In the genomic region with DNA sequence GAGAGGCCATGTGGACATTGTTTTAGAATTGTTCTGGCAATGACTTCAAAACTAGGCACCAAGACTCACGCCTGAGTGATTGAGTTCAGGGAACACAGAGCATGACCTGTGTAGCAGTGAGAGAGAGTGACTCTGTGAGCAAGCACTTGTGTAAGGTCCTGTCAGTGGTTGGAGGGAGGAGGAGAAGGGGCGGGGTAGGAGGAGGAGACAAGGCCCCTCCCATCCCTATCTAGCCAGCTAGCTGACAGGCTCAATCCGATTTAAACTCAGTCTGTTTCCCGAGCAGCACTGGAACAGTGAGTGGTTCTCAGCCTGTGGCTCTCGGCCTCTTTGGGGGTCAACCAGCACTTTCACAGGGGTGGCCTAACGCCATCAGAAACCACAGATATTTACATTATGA, we compare ENCODE assay signal across 8 mouse cellular contexts. TPM values are rescaled to one million over a fixed set of nuclear protein-coding genes. Genes with fewer than 3 reads are reported as not detected.
DNase-seq lines count a peak whose midpoint lies in the region; ATAC-seq lines count a peak whose summit lies in the region.

No protein-coding gene starts in this region.

- H3K9ac ChIP-seq in embryonic facial prominence, embryonic 15.5 days, result no peak overlapping the region
- no peak overlapping the region for H3K9ac ChIP-seq in intestine, embryonic 16.5 days (ENCODE audit: low read depth, low read length)
- no peak overlapping the region for H3K9ac ChIP-seq in lung, embryonic 16.5 days (ENCODE audit: low read length)
- H3K9ac ChIP-seq in forebrain, embryonic 13.5 days, result no peak overlapping the region

- 23% methylated on average over 6 of the region's 6 CpGs for WGBS in embryonic facial prominence, embryonic 15.5 days
- WGBS in intestine, embryonic 16.5 days, result 27% methylated on average over 6 of the region's 6 CpGs
- WGBS in lung, embryonic 16.5 days, result 21% methylated on average over 6 of the region's 6 CpGs
- 22% methylated on average over 6 of the region's 6 CpGs for WGBS in forebrain, embryonic 13.5 days

- no peak overlapping the region for H3K4me2 ChIP-seq in embryonic facial prominence, embryonic 15.5 days (replicated peaks)
- no peak overlapping the region for H3K4me2 ChIP-seq in intestine, embryonic 16.5 days (ENCODE audit: low read depth, low read length)
- no peak overlapping the region for H3K4me2 ChIP-seq in lung, embryonic 16.5 days (ENCODE audit: low read depth, low read length)
- no peak overlapping the region for H3K4me2 ChIP-seq in forebrain, embryonic 13.5 days

- H3K36me3 ChIP-seq in embryonic facial prominence, embryonic 15.5 days, result peaks cover 26% of the 10 kb centered on the region; the same call in 1 of the 2 replicates
- H3K36me3 ChIP-seq in intestine, embryonic 16.5 days (ENCODE audit: control insufficient read depth, insufficient read depth, low read length), result no peaks in the 10 kb centered on the region
- H3K36me3 ChIP-seq in lung, embryonic 16.5 days (ENCODE audit: control insufficient read depth, insufficient read depth, low read length), result peaks cover 2% of the 10 kb centered on the region; the same call in 1 of the 2 replicates
- peaks cover 50% of the 10 kb centered on the region for H3K36me3 ChIP-seq in forebrain, embryonic 13.5 days (ENCODE audit: poor library complexity, severe bottlenecking)

- H3K4me1 ChIP-seq in embryonic facial prominence, embryonic 15.5 days, result 0 out of 2 replicates have a peak, but pooled peaks cover 2% of the 10 kb centered on the region
- H3K4me1 ChIP-seq in intestine, embryonic 16.5 days (ENCODE audit: control insufficient read depth, insufficient read depth, low read length), result peaks cover 17% of the 10 kb centered on the region
- peaks cover 3% of the 10 kb centered on the region for H3K4me1 ChIP-seq in lung, embryonic 16.5 days (replicated peaks; ENCODE audit: control insufficient read depth, insufficient read depth, low read length)
- 0 out of 2 replicates have a peak, but pooled peaks cover 4% of the 10 kb centered on the region for H3K4me1 ChIP-seq in forebrain, embryonic 13.5 days

- no peaks in the 10 kb centered on the region for H3K27me3 ChIP-seq in embryonic facial prominence, embryonic 15.5 days
- no peaks in the 10 kb centered on the region for H3K27me3 ChIP-seq in intestine, embryonic 16.5 days (replicated peaks; ENCODE audit: control insufficient read depth, insufficient read depth, low read length)
- no peaks in the 10 kb centered on the region for H3K27me3 ChIP-seq in lung, embryonic 16.5 days (ENCODE audit: control insufficient read depth, insufficient read depth, low read depth, low read length)
- no peaks in the 10 kb centered on the region for H3K27me3 ChIP-seq in forebrain, embryonic 13.5 days

- DNase-seq in 416B (ENCODE audit: low read depth) (peak; percentile 92), NIH3T3 (ENCODE audit: low read depth) (peak; percentile 90)
- DNase-seq in yolk sac, embryonic 10.5 days (ENCODE audit: low spot score), result peak; percentile 82
- DNase-seq in testis, postnatal 10 days (ENCODE audit: low spot score), result no peak

- no peaks in the 10 kb centered on the region for H3K9me3 ChIP-seq in embryonic facial prominence, embryonic 15.5 days (replicated peaks)
- no peaks in the 10 kb centered on the region for H3K9me3 ChIP-seq in intestine, embryonic 16.5 days (ENCODE audit: control insufficient read depth, low read length)
- no peaks in the 10 kb centered on the region for H3K9me3 ChIP-seq in lung, embryonic 16.5 days (ENCODE audit: control insufficient read depth, low read length)
- no peaks in the 10 kb centered on the region for H3K9me3 ChIP-seq in forebrain, embryonic 13.5 days (replicated peaks)

- H3K27ac ChIP-seq in embryonic facial prominence, embryonic 15.5 days (replicated peaks), result no peak overlapping the region
- H3K27ac ChIP-seq in intestine, embryonic 16.5 days (ENCODE audit: low read length), result no peak overlapping the region
- no peak overlapping the region for H3K27ac ChIP-seq in lung, embryonic 16.5 days (ENCODE audit: low read length)
- H3K27ac ChIP-seq in forebrain, embryonic 13.5 days, result no peak overlapping the region

- ATAC-seq in embryonic facial prominence, embryonic 15.5 days (ENCODE audit: insufficient number of reproducible peaks, low FRiP score, low TSS enrichment, low read depth), result peak; percentile 73
- peak; percentile 96 for ATAC-seq in intestine, embryonic 16.5 days
- ATAC-seq in lung, embryonic 16.5 days (ENCODE audit: low read depth), result peak; percentile 91
- ATAC-seq in forebrain, embryonic 13.5 days, result no peak

- H3K4me3 ChIP-seq in embryonic facial prominence, embryonic 15.5 days (replicated peaks), result no peak overlapping the region
- no peak overlapping the region for H3K4me3 ChIP-seq in intestine, embryonic 16.5 days (ENCODE audit: low read length)
- H3K4me3 ChIP-seq in lung, embryonic 16.5 days (ENCODE audit: low read length), result no peak overlapping the region
- H3K4me3 ChIP-seq in forebrain, embryonic 13.5 days, result no peak overlapping the region

RNA-seq across cellular contexts. Expression of gene Mtf1, which starts 15.9 kb away (rescaled TPM):
- 10.9 and 11.2 TPM in 2 replicates for polyA plus RNA-seq in embryonic facial prominence, embryonic 15.5 days (2015; fragmentation: Nextera tagmentation; extraction: Ambion mirVana)
- polyA plus RNA-seq in intestine, embryonic 16.5 days (2015; fragmentation: Nextera tagmentation; extraction: Ambion mirVana), result 8.5 and 11.1 TPM in 2 replicates
- 12.6 and 12.8 TPM in 2 replicates for polyA plus RNA-seq in lung, embryonic 16.5 days (2015; fragmentation: Nextera tagmentation; extraction: Ambion mirVana)
- polyA plus RNA-seq in forebrain, embryonic 13.5 days (2015; fragmentation: Nextera tagmentation; extraction: Ambion mirVana), result 15.8 and 16.4 TPM in 2 replicates

RNA-seq across cellular contexts. Expression of gene Yrdc, which starts 32.7 kb away (rescaled TPM):
- polyA plus RNA-seq in embryonic facial prominence, embryonic 15.5 days (2015; fragmentation: Nextera tagmentation; extraction: Ambion mirVana), result 37.3 and 37.6 TPM in 2 replicates
- 27.3 and 29.5 TPM in 2 replicates for polyA plus RNA-seq in intestine, embryonic 16.5 days (2015; fragmentation: Nextera tagmentation; extraction: Ambion mirVana)
- polyA plus RNA-seq in lung, embryonic 16.5 days (2015; fragmentation: Nextera tagmentation; extraction: Ambion mirVana), result 23.9 and 27.5 TPM in 2 replicates
- 45.8 and 51.4 TPM in 2 replicates for polyA plus RNA-seq in forebrain, embryonic 13.5 days (2015; fragmentation: Nextera tagmentation; extraction: Ambion mirVana)

RNA-seq across cellular contexts. Expression of gene 1110065P20Rik, which starts 33.2 kb away (rescaled TPM):
- polyA plus RNA-seq in embryonic facial prominence, embryonic 15.5 days (2015; fragmentation: Nextera tagmentation; extraction: Ambion mirVana), result 57.9 and 59.1 TPM in 2 replicates
- polyA plus RNA-seq in intestine, embryonic 16.5 days (2015; fragmentation: Nextera tagmentation; extraction: Ambion mirVana), result 35.3 and 35.8 TPM in 2 replicates
- 45.6 TPM in 2 replicates for polyA plus RNA-seq in lung, embryonic 16.5 days (2015; fragmentation: Nextera tagmentation; extraction: Ambion mirVana)
- 59.2 and 63.6 TPM in 2 replicates for polyA plus RNA-seq in forebrain, embryonic 13.5 days (2015; fragmentation: Nextera tagmentation; extraction: Ambion mirVana)

RNA-seq across cellular contexts. Expression of gene Maneal, which starts 44.2 kb away (rescaled TPM):
- 1.2 and 1.5 TPM in 2 replicates for polyA plus RNA-seq in embryonic facial prominence, embryonic 15.5 days (2015; fragmentation: Nextera tagmentation; extraction: Ambion mirVana)
- 0.36 and 0.44 TPM in 2 replicates for polyA plus RNA-seq in intestine, embryonic 16.5 days (2015; fragmentation: Nextera tagmentation; extraction: Ambion mirVana)
- 0.18 and 0.33 TPM in 2 replicates for polyA plus RNA-seq in lung, embryonic 16.5 days (2015; fragmentation: Nextera tagmentation; extraction: Ambion mirVana)
- polyA plus RNA-seq in forebrain, embryonic 13.5 days (2015; fragmentation: Nextera tagmentation; extraction: Ambion mirVana), result 5.1 and 5.7 TPM in 2 replicates
